In genomic region chr6:87850155-87850899, GRCm38 (mm10) we compare ENCODE assay signal across 8 mouse cellular contexts. TPM values are rescaled to one million over a fixed set of nuclear protein-coding genes. Genes with fewer than 3 reads are reported as not detected.
DNase-seq lines count a peak whose midpoint lies in the region; ATAC-seq and TF ChIP-seq lines count a peak whose summit lies in the region.

No protein-coding gene starts in this region.

- in situ Hi-C loops in Patski (cut with MboI; ENCODE audit: low pct_unique_long_range_greater_than_20kb) = loop anchor here (5.0 kb wide), 1 partner anchor 37 kb away; the partner anchor contains the start of gene Copg1

- DNase-seq in Patski (ENCODE audit: low read depth, low spot score) = no peak
- peak; percentile 63 for DNase-seq in embryo, embryonic 10.5 days (ENCODE audit: low spot score)
- peak; percentile 63 for DNase-seq in gastrocnemius, postnatal 25 days
- peak; percentile 76 for DNase-seq in liver, embryonic 11.5 days (ENCODE audit: low spot score)
- DNase-seq in urinary bladder, postnatal 14 days (ENCODE audit: low spot score) = peak; percentile 51

- H3K79me2 ChIP-seq in C2C12 (ENCODE audit: control insufficient read depth, insufficient read depth) = peaks cover 62% of the 10 kb centered on the region

- POLR2A ChIA-PET in Patski (lab: Charles Lee) = interaction anchor here (0.6 to 1.2 kb wide), 2 partner anchors 37 to 119 kb away, joined by 3 to 4 read pairs; partner anchors contain the start of gene Copg1

- H3K4me2 ChIP-seq in intestine, embryonic 15.5 days (replicated peaks) = peak overlapping the region; percentile 64
- H3K4me2 ChIP-seq in liver, embryonic 11.5 days = peak overlapping the region; percentile 91

- peaks cover 11% of the 10 kb centered on the region; the same call in 1 of the 2 replicates for H3K4me1 ChIP-seq in intestine, embryonic 15.5 days (replicated peaks)
- H3K4me1 ChIP-seq in liver, embryonic 11.5 days (replicated peaks; ENCODE audit: control insufficient read depth, insufficient read depth, low read length) = peaks cover 17% of the 10 kb centered on the region

- peak overlapping the region; percentile 94 for H3K27ac ChIP-seq in intestine, embryonic 15.5 days
- H3K27ac ChIP-seq in liver, embryonic 11.5 days (ENCODE audit: low read depth, low read length) = peak overlapping the region; percentile 95

- TF ChIP-seq CTCF in C2C12 (IDR thresholded peaks at IDR 0.05; ENCODE audit: control insufficient read depth, insufficient read depth, insufficient read length) = no peak
- no peak for TF ChIP-seq CTCF in Patski (IDR thresholded peaks at IDR 0.05)

- CTCF ChIA-PET in Patski (lab: Charles Lee) = no interaction called here

- no peaks in the 10 kb centered on the region for H3K9me3 ChIP-seq in intestine, embryonic 15.5 days
- no peaks in the 10 kb centered on the region for H3K9me3 ChIP-seq in liver, embryonic 11.5 days (ENCODE audit: control insufficient read depth, low read length)

- H3K9ac ChIP-seq in intestine, embryonic 15.5 days = peak overlapping the region; percentile 100
- H3K9ac ChIP-seq in liver, embryonic 11.5 days (ENCODE audit: low read depth, low read length) = peak overlapping the region; percentile 100

- peaks cover 48% of the 10 kb centered on the region for H3K36me3 ChIP-seq in C2C12 (ENCODE audit: control insufficient read depth, insufficient read depth)
- peaks cover under 1% of the 10 kb centered on the region; the same call in 1 of the 2 replicates for H3K36me3 ChIP-seq in intestine, embryonic 15.5 days
- peaks cover 18% of the 10 kb centered on the region for H3K36me3 ChIP-seq in liver, embryonic 11.5 days (ENCODE audit: control insufficient read depth, insufficient read depth, low read length)

- H3K4me3 ChIP-seq in C2C12 (ENCODE audit: insufficient read depth, poor library complexity, severe bottlenecking) = peak overlapping the region; percentile 86
- H3K4me3 ChIP-seq in intestine, embryonic 15.5 days (replicated peaks) = peak overlapping the region; percentile 99
- H3K4me3 ChIP-seq in liver, embryonic 11.5 days (ENCODE audit: low read depth, low read length) = peak overlapping the region; percentile 99

- H3K27me3 ChIP-seq in C2C12 (ENCODE audit: control insufficient read depth, insufficient read depth, insufficient read length) (no peaks in the 10 kb centered on the region), Patski (no peaks in the 10 kb centered on the region)
- no peaks in the 10 kb centered on the region for H3K27me3 ChIP-seq in intestine, embryonic 15.5 days (replicated peaks)
- H3K27me3 ChIP-seq in liver, embryonic 11.5 days (replicated peaks; ENCODE audit: control insufficient read depth, insufficient read depth, low read length) = no peaks in the 10 kb centered on the region

- WGBS in intestine, embryonic 15.5 days = under 1% methylated on average over 73 of the region's 73 CpGs
- WGBS in liver, embryonic 11.5 days = under 1% methylated on average over 70 of the region's 73 CpGs

- peak; percentile 63 for ATAC-seq in Patski
- peak; percentile 74 for ATAC-seq in intestine, embryonic 15.5 days
- ATAC-seq in liver, embryonic 11.5 days (replicated peaks; ENCODE audit: low FRiP score) = peak; percentile 56
- 0 out of 2 replicates have a peak, but pooled peaks have one; percentile 0 for ATAC-seq in monocyte, adult 5-6 weeks (replicated peaks; ENCODE audit: insufficient number of reproducible peaks, low FRiP score, low TSS enrichment, poor library complexity, severe bottlenecking)

- peak overlapping the region; percentile 85 for H3ac ChIP-seq in C2C12 (ENCODE audit: control insufficient read depth, insufficient read length, low read depth)

- H3K79me3 ChIP-seq in C2C12 (ENCODE audit: low read depth) = peaks cover 52% of the 10 kb centered on the region

TF ChIP-seq in C2C12, 6 proteins besides CTCF, POLR2A, EP300 and RAD21:
- no peak for TF ChIP-seq FOSL1 (IDR thresholded peaks at IDR 0.05; ENCODE audit: insufficient read depth, low read length, poor library complexity, severe bottlenecking)
- TF ChIP-seq MAX (IDR thresholded peaks at IDR 0.05) = no peak
- TF ChIP-seq USF1 (IDR thresholded peaks at IDR 0.05; ENCODE audit: low read depth) = no peak
- no peak for TF ChIP-seq MYOD1 (IDR thresholded peaks at IDR 0.05; ENCODE audit: control insufficient read depth, insufficient read length, low read depth)
- TF ChIP-seq CEBPB (IDR thresholded peaks at IDR 0.05; ENCODE audit: low read depth) = no peak
- no peak for TF ChIP-seq MYOG (IDR thresholded peaks at IDR 0.05; ENCODE audit: control insufficient read depth, extremely low read depth, insufficient read length)

RNA-seq across cellular contexts. Expression of gene Cnbp, which starts 0.6 kb away (rescaled TPM):
- polyA plus RNA-seq in C2C12 (2012; fragmentation: generic; extraction: Trizol) = 353 TPM
- 364 TPM for polyA plus RNA-seq in Patski (2021)
- 100 to 1,000 TPM; 410 to 437 TPM for total RNA-seq in gastrocnemius, postnatal 25 days (2021)
- 991 and 1,100 TPM in 2 replicates for polyA plus RNA-seq in intestine, embryonic 15.5 days (2015; fragmentation: Nextera tagmentation; extraction: Ambion mirVana)
- 1,371 and 1,468 TPM in 2 replicates for polyA plus RNA-seq in liver, embryonic 11.5 days (2014; fragmentation: Nextera tagmentation; extraction: Ambion mirVana)
- total RNA-seq in monocyte, adult 5-6 weeks (2017) = 887 to 1,002 TPM (median 999 TPM) in 3 replicates

RNA-seq across cellular contexts. Expression of gene Isy1, which starts 11.7 kb away (rescaled TPM):
- polyA plus RNA-seq in C2C12 (2012; fragmentation: generic; extraction: Trizol) = 44.4 TPM
- 59.6 TPM for polyA plus RNA-seq in Patski (2021)
- 10 to 100 TPM; 17.8 to 20.4 TPM for total RNA-seq in gastrocnemius, postnatal 25 days (2021)
- 50.7 and 58.1 TPM in 2 replicates for polyA plus RNA-seq in intestine, embryonic 15.5 days (2015; fragmentation: Nextera tagmentation; extraction: Ambion mirVana)
- 84.8 and 89.0 TPM in 2 replicates for polyA plus RNA-seq in liver, embryonic 11.5 days (2014; fragmentation: Nextera tagmentation; extraction: Ambion mirVana)
- total RNA-seq in monocyte, adult 5-6 weeks (2017) = 60.7 to 130 TPM (median 83.6 TPM) in 3 replicates

RNA-seq across cellular contexts. Expression of gene Gm45140, which starts 14.7 kb away (rescaled TPM):
- polyA plus RNA-seq in C2C12 (2012; fragmentation: generic; extraction: Trizol) (2.3 TPM), Patski (2021) (11.2 TPM)
- total RNA-seq in gastrocnemius, postnatal 25 days (2021) = under 1 TPM in 1 of 2 experiments, not detected in 1; 0.59 TPM
- polyA plus RNA-seq in intestine, embryonic 15.5 days (2015; fragmentation: Nextera tagmentation; extraction: Ambion mirVana) = 3.3 and 4.1 TPM in 2 replicates
- polyA plus RNA-seq in liver, embryonic 11.5 days (2014; fragmentation: Nextera tagmentation; extraction: Ambion mirVana) = 5.6 and 7.8 TPM in 2 replicates
- 27.5 to 45.6 TPM (median 37.9 TPM) in 3 replicates for total RNA-seq in monocyte, adult 5-6 weeks (2017)

RNA-seq across cellular contexts. Expression of gene Copg1, which starts 37.3 kb away (rescaled TPM):
- polyA plus RNA-seq in C2C12 (2012; fragmentation: generic; extraction: Trizol) (115 TPM), Patski (2021) (128 TPM)
- total RNA-seq in gastrocnemius, postnatal 25 days (2021) = 10 to 100 TPM; 30.1 to 35.4 TPM
- polyA plus RNA-seq in intestine, embryonic 15.5 days (2015; fragmentation: Nextera tagmentation; extraction: Ambion mirVana) = 154 and 161 TPM in 2 replicates
- 116 and 130 TPM in 2 replicates for polyA plus RNA-seq in liver, embryonic 11.5 days (2014; fragmentation: Nextera tagmentation; extraction: Ambion mirVana)
- 71.4 to 93.1 TPM (median 76.4 TPM) in 3 replicates for total RNA-seq in monocyte, adult 5-6 weeks (2017)

RNA-seq across cellular contexts. Expression of gene Rab43, which starts 38.4 kb away (rescaled TPM):
- 8.3 TPM for polyA plus RNA-seq in C2C12 (2012; fragmentation: generic; extraction: Trizol)
- 26.7 TPM for polyA plus RNA-seq in Patski (2021)
- 1 to 10 TPM; 5.3 to 8.3 TPM for total RNA-seq in gastrocnemius, postnatal 25 days (2021)
- polyA plus RNA-seq in intestine, embryonic 15.5 days (2015; fragmentation: Nextera tagmentation; extraction: Ambion mirVana) = 11.0 and 12.2 TPM in 2 replicates
- 20.4 and 21.4 TPM in 2 replicates for polyA plus RNA-seq in liver, embryonic 11.5 days (2014; fragmentation: Nextera tagmentation; extraction: Ambion mirVana)
- total RNA-seq in monocyte, adult 5-6 weeks (2017) = 33.6 to 48.6 TPM (median 34.7 TPM) in 3 replicates

Comparison
In these comparisons a context has a peak if more than half of its experiments do, and no peak if none do; other contexts are left out.
1. ATAC-seq: peak in every context shown above with its lines; median percentile 74 in intestine, embryonic 15.5 days; 63 in Patski; 56 in liver, embryonic 11.5 days; 0 in monocyte, adult 5-6 weeks.